Mouse (Mus musculus): ENCODE data around the gene Rab40c.

DNA sequence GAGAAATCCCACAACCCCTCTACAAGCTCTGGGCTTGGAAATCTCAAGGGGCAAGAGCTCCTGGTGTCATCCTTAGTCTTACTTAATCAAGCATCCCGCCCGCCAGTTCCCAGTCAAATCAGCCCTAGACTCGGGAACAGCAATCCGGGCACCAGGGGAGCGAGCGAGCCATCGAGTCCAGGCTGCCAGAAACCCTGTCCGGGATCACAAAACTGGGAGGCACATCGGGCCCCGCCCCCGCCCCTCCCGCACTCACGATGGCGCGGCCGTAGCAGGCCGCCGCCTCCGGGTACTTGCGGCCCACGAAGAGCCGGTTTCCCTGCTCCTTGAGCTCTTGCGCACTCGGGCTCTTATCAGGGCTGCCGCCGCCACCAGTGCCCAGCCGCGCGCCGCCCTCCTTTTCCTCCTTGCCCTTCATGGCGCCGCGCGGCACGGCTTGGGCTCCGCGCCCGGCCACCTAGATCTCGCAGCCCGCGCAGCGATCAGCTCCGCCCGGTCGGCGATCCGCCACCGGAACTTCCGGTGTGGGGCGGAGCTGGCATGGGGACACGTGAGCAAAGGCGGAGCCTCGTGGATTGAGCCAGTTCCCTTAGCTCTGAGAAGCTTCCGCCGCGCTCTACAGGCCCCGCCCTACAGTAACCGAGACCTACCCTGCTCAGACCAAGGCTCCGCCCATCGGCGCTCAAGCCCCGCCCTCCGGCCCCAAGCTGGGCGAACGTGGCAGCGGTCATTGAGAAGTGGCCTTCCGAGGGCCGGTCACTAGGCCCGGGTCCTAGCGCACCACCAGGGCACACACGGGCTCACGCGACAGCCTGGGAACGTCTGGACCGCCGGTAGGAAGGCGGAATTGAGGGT, 86.9 kb downstream of the Rab40c start:
- TF ChIP-seq KAT2A (conservative IDR thresholded peaks at IDR 0.05; ENCODE audit: low read depth, low read length) = no peak; the same call in 1 of the 2 replicates
- 0 out of 6 replicates have a peak, but pooled peaks of 1 of the 3 experiments have one; percentile 8 for TF ChIP-seq CTCF (IDR thresholded peaks at IDR 0.05 in 2 of 3, conservative IDR thresholded peaks at IDR 0.05 in 1 of 3; ENCODE audit: control insufficient read depth in 1 of 3, insufficient read depth in 1 of 3, low read depth in 2 of 3, low read length in 3 of 3, poor library complexity in 1 of 3, severe bottlenecking in 1 of 3)
- TF ChIP-seq MAX (IDR thresholded peaks at IDR 0.05; ENCODE audit: low read length) = peak; percentile 87

All from MEL (cell line).